Mouse (Mus musculus) frontal cortex, postnatal 10 days (tissue): ENCODE results near the gene Dact3.

Experiments
- DNase-seq, 2 experiments: peaks; one replicate each; pipeline ENCODE4 v3.0.0; 2022; ENCODE audit warnings: low spot score in 2 of 2, mixed read lengths in 1 of 2

The Dact3 gene

GRCm38 (mm10) chr7:16916342-16917265, 41.5 kb downstream of the Dact3 start:
- DNase-seq = no peak

DNA sequence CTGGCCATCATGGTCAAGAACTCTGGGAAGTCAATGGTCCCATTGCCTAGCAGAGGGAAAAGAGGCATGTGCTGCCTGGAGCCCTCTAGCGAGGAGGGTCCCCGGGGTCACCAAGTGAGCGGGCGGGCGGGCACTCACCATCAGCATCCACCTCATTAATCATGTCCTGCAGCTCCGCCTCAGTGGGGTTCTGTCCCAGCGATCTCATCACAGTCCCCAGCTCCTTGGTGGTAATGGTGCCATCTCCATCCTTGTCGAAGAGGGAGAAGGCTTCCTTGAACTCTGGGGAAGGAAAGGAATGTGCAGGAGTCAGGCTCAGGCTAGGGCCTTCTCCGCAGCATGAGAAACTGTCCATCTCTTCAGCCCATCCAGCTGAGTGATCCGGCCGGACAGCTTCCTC, 42.3 kb downstream of the Dact3 start:
- no peak for DNase-seq

- peak in 1 of 2 experiments; percentile 53 for DNase-seq
Measured at GRCm38 (mm10) chr7:16918014-16918413, 42.9 kb downstream of the Dact3 start.

DNA sequence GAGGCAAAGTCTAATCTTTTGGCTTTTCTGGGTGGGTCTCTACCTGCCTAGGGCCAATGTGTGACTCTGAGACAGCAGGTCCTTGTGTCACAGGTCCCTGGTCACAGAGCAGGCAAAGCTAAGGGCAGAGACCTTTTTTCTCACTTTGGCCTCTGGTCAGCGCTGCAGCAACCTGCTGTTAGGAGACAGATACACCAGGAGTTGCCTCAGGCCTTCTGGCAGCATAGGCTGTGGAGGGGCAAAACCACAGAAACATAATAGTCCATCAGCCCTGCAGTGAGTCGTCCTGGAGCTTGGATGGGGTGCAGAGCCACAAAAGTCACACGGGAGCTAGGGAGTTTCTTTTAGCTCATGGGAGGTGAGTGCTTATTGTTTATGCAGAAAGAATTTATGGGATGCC, 43.6 kb downstream of the Dact3 start:
- no peak for DNase-seq

GRCm38 (mm10) chr7:16919395-16920149, 44.5 kb downstream of the Dact3 start:
- no peak for DNase-seq

DNA sequence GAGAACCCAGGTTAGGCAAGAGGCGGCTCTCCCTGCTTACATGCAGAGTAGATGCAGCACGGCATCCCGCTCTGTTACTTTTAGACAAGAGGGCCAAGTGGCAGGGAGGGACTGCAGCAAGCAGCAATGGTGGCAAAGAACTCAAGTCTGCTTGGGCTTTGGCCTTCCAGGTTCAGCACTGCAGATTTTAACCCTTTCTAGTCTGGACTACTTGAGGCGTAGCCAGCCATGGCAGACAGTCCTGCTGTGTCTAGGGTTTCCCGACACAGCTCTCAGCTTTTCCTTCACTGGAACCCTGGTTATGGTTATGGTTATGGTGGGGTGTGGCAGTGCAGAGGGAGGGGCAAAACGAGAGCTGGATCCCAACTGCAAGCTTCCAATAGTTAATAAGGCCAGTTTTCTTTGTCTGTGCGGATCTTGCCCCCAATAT, 45.0 kb downstream of the Dact3 start:
- DNase-seq = no peak

- DNase-seq = peak in 1 of 2 experiments; percentile 49
Measured at GRCm38 (mm10) chr7:16920818-16921791, 46.0 kb downstream of the Dact3 start.

GRCm38 (mm10) chr7:16921881-16922335, 46.8 kb downstream of the Dact3 start:
- DNase-seq = peak in 1 of 2 experiments; percentile 28

DNA sequence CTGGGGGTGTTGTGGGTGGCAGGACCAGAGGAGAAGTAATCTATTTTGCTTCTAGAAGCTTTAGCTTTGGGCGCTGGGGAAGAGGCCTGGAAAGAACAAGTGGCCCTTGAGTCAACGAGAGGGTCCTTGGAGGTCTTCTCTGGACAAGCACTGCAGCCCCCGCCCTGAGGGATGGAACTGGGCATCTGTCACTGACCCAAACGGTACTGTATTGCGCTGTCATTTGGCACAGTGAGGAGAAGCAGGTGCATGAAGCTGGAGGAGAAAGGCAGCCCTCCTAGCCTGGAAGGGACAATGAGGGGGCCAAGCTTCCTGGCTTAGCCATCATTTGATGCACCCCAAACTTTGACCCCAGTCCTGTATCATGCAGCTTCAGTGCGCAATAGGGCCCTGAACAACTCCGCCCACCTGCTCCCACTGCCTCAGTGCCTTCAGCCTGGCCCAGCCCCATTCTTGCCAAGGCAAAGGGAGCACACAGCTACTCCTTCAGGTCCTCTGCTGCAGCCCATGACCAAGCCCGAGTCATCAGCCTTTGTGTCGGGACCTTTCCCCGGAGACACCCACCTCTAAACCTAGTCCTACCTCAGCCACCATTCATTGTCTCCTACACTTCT, 47.4 kb downstream of the Dact3 start:
- peak in 1 of 2 experiments; percentile 42 for DNase-seq

DNA sequence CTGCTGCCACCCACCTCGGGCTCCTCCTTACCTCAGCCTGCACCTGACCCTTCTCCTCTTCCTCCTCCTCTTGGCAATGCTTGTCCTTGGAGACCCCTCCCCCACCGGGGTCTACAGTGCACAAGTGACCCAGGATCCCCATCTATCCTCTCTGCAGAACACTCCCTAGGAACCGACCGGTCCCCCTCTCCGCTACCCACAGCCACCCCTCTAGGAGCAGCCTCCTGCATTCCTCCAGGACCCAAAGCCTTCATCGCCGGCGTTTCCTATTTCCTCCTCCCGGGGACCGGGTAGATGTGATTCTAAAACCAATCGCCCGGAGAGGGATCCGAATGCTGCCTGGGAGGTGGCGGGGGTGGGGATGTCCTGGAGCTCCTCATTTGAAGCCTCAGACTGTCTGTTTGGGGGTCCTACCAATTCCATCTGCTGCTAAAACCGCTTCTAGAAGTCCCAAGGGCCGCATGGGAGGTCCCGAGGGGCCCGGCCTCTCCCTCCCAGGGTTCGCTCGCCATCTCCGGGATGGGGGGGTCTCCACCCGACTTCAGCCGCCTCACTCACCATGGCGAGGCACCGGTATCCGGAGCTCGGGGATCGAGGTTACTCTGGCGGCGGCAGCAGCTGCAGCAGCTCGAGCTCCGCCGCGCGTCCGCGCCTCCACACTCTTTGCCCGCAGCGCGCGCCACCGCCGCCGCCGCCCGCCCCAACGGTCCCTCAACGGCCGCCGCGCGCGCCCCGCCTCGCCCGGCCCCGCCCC, 48.3 kb downstream of the Dact3 start:
- peak; percentile 60 to 77 for DNase-seq

GRCm38 (mm10) chr7:16924037-16924834, 49.1 kb downstream of the Dact3 start, which contains the start of gene Calm3:
Gene Calm3, minus strand, starts transcription at chr7:16924114.
- DNase-seq = peak; percentile 98 to 100

DNA sequence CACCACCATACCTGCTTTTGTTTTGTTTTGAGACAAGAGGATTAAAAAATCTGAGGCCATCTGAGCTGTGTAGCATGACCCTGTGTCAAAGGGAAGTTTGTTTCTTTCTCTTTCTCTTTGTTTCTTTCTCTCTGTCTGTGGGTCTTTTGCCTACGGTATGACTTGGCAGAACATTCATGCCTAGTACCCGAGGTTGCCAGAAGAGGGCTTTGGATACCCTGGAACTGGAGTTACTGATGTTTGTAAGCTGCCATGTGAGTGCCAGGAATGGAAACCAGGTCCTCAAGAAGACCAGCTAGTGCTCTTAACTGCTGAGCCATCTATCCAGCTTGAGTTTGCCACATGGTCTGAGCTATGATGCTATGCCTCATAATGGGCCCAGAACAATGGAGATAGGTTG, 53.2 kb downstream of the Dact3 start:
- no peak for DNase-seq

DNA sequence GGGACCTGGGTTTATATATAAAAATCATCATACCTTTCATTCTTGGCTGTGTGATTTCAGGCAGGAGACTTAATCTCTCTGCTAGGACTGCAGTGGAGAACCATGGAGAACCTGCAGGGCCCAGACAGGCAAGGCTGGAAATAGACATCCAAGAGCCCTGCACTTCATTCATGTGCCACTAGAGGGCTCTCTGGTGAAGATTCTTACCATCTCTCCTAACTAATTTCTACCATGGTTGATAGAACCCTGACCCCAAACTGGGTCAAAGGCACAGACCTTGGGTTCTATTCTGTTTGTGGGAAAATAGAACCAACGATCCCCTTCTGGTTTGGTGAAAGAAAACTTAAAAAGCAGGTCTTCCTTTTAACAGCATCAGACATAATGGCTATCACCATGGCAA, 55.7 kb downstream of the Dact3 start:
- peak in 1 of 2 experiments; percentile 70 for DNase-seq

GRCm38 (mm10) chr7:16931968-16932627, 57.0 kb downstream of the Dact3 start:
- DNase-seq = peak in 1 of 2 experiments; percentile 86

- DNase-seq = peak in 1 of 2 experiments; percentile 68
Measured at GRCm38 (mm10) chr7:16932704-16933577, 57.8 kb downstream of the Dact3 start.
